Mouse (Mus musculus): ENCODE results near the gene Fam111a. TPM values are rescaled to one million over a fixed set of nuclear protein-coding genes. Genes with fewer than 3 reads are reported as not detected.

Fam111a gene
- polyA plus RNA-seq, 1 experiment from 2014 or later, result 33.4 TPM

DNA sequence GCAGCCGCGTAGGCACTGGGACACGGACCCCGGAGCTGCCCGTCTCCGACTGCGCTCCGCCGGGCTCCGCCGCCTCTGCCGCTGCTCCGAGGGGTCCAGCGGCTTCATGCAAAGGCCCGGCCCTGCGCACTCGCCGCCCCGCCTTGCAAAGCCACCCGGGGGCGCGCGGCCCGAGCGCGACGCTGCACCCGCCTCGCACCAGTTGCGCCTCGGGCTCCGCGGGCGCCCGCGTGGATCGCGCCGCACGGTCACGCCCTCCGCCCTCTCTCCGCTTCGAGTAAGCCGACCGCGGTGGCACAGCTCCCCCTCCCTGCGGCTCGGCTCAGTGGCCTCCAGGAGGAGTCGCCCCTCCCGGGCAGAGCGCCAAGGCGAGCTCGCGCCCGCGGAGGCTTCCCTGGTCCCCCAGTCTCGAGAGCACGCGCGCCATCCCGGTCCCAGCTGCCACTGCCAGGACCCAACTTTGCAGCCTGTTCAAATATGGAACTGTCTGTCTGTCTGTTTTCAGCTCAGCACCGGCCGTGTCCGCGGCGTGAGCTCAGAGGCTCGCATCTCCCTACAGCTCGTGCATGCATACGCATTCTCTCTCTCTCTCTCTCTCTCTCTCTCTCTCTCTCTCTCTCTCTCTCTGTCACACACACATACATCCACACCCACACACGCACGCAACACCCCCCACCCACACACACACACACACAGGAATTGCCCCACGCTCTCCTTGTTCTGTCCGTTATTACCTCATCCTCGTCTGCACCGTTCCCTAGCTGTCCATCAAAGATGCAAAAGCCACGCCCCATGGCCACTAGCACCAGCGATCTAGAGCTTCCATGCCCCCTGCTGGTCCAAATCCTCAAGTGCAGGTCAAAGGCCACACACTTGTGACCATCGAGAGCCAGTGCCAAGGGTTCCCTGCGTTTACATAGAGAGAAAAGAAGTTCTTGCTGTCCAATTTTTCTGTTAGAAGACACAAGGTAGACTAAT is 43.9 kb upstream of the Fam111a start, which contains the start of gene Dtx4:
Dtx4 (minus strand) TSS at position 85 of the 978 bp plus-strand sequence.
- peak; percentile 98 for DNase-seq (ENCODE audit: low spot score)
- no peaks in the 10 kb centered on the region for H3K27me3 ChIP-seq (ENCODE audit: control insufficient read depth, insufficient read depth, low read length)
- no peaks in the 10 kb centered on the region; the same call in 1 of the 2 replicates for H3K4me1 ChIP-seq (ENCODE audit: control insufficient read depth, insufficient read depth, low read length)
- H3K9me3 ChIP-seq (replicated peaks; ENCODE audit: control insufficient read depth, low read length), result no peaks in the 10 kb centered on the region
- peak within 1 kb of the TSS; percentile 64 for H3K4me3 ChIP-seq (ENCODE audit: low read depth, low read length)
- ATAC-seq (replicated peaks; ENCODE audit: insufficient number of reproducible peaks, low FRiP score, low TSS enrichment, low read depth), result peak; percentile 93
- H3K36me3 ChIP-seq (replicated peaks; ENCODE audit: control insufficient read depth, insufficient read depth, low read depth, low read length), result no peaks in the 10 kb centered on the region
- H3K9ac ChIP-seq (replicated peaks; ENCODE audit: low read length), result peak within 1 kb of the TSS; percentile 88
- WGBS, result under 1% methylated on average over 67 of the region's 80 CpGs
- peak within 1 kb of the TSS; percentile 97 for H3K4me2 ChIP-seq (ENCODE audit: low read depth, low read length)
- peak within 1 kb of the TSS; percentile 73 for H3K27ac ChIP-seq (replicated peaks; ENCODE audit: low read depth, low read length)

DNA sequence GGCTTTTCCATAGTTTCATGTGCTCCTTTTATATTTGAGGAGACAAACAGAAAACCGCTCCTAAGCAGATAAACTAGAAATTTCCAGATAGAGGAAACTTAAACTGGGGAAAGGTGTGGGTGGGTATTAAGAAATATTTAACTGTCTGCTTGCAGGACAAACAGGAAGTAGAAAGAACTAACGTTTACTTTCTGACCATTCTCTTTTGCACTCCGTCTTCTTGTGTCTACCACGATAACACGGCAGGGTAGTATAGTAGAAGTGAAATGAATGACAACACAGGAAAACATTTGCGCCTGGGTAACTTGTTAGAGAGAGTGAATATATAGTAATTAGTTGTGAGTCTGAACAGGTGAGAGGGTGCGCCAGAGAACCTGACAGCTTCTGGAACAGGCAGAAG is 42.8 kb upstream of the Fam111a start:
- no peak overlapping the region for H3K9ac ChIP-seq (replicated peaks; ENCODE audit: low read length)
- H3K36me3 ChIP-seq (replicated peaks; ENCODE audit: control insufficient read depth, insufficient read depth, low read depth, low read length), result no peaks in the 10 kb centered on the region
- H3K27me3 ChIP-seq (ENCODE audit: control insufficient read depth, insufficient read depth, low read length), result no peaks in the 10 kb centered on the region
- no peak overlapping the region for H3K4me3 ChIP-seq (ENCODE audit: low read depth, low read length)
- no peaks in the 10 kb centered on the region; the same call in 1 of the 2 replicates for H3K4me1 ChIP-seq (ENCODE audit: control insufficient read depth, insufficient read depth, low read length)
- WGBS, result 90% methylated on average over 7 of the region's 7 CpGs
- no peak overlapping the region for H3K4me2 ChIP-seq (ENCODE audit: low read depth, low read length)
- ATAC-seq (replicated peaks; ENCODE audit: insufficient number of reproducible peaks, low FRiP score, low TSS enrichment, low read depth) (no peak), DNase-seq (ENCODE audit: low spot score) (no peak)
- H3K27ac ChIP-seq (replicated peaks; ENCODE audit: low read depth, low read length), result no peak overlapping the region
- no peaks in the 10 kb centered on the region for H3K9me3 ChIP-seq (replicated peaks; ENCODE audit: control insufficient read depth, low read length)

DNA sequence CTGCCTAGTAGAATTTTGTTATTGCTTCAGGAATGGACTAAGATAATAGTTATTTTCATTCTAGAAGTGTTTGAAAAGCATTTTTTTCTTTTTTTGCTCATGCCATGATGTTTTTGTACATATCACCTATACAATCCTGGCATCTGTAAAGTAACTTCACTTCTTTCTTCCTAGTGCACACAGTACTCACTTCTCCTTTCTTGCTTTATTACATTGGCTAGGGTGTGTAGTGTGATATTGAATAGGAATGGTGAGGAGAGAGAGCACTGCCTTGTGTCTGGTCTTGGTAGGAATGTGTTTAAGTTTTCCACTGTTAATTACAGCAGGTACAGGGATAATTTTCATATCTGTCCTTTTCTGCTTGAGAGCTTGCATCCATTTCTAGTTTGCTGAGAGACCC is 30.9 kb upstream of the Fam111a start:
- ATAC-seq (replicated peaks; ENCODE audit: insufficient number of reproducible peaks, low FRiP score, low TSS enrichment, low read depth), result no peak

DNA sequence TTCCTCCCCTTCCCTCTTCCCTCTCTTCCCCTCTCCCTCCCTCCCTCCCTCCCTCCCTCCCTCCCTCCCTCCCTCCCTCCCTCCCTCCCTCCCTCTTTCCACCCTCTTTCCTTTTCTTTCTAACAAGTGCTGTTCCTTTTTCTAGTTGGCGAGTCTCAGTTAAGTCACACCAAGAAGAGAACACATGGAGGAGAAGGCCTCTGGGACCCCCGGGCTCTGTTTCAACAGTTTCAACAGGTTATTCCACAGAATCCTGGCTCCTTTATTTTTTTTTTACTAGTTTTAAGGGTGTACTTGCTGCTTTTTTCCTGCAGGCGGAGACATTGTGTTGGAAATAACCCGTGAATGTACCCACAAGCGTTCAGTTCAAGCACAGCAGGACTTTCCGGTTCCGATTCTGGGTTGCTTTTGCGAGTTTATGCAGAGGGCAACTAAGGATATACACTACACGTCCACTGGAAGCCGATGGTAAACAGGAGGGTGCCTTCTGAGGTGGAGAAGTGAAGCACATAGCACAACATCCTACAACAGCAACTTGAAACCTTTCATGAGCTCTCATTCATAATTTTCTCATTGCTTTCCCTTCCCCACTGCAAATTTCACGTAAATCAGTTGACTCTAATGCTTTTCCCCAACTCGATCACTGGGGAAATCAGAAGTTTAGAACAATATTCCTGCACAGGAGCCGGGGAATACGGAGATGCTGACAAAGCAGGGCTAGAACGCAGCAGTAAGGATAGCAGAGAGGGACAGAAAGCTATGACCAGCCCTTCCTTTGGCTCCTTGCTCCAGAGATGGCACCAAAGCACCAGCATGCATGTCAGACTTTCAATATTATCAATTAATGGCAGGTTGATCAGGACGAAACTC is 27.6 kb upstream of the Fam111a start:
- Histone ChIP-seq H3K9me3 (replicated peaks; ENCODE audit: control insufficient read depth, low read length) (no peaks in the 10 kb centered on the region), H3K27ac (replicated peaks; ENCODE audit: low read depth, low read length) (no peak overlapping the region), H3K36me3 (replicated peaks; ENCODE audit: control insufficient read depth, insufficient read depth, low read depth, low read length) (no peaks in the 10 kb centered on the region), H3K27me3 (ENCODE audit: control insufficient read depth, insufficient read depth, low read length) (no peaks in the 10 kb centered on the region), H3K4me2 (ENCODE audit: low read depth, low read length) (peak overlapping the region; percentile 52), H3K4me1 (ENCODE audit: control insufficient read depth, insufficient read depth, low read length) (no peaks in the 10 kb centered on the region), H3K4me3 (ENCODE audit: low read depth, low read length) (peak overlapping the region; percentile 41), H3K9ac (replicated peaks; ENCODE audit: low read length) (peak overlapping the region; percentile 70)
- DNase-seq (ENCODE audit: low spot score) (peak; percentile 87), ATAC-seq (replicated peaks; ENCODE audit: insufficient number of reproducible peaks, low FRiP score, low TSS enrichment, low read depth) (peak; percentile 75)
- WGBS, result under 1% methylated on average over 15 of the region's 16 CpGs

More for the DNA sequence above, 30.9 kb upstream of the Fam111a start:
- Histone ChIP-seq H3K4me3 (ENCODE audit: low read depth, low read length) (no peak overlapping the region), H3K27me3 (ENCODE audit: control insufficient read depth, insufficient read depth, low read length) (no peaks in the 10 kb centered on the region), H3K4me1 (ENCODE audit: control insufficient read depth, insufficient read depth, low read length) (no peaks in the 10 kb centered on the region), H3K4me2 (ENCODE audit: low read depth, low read length) (no peak overlapping the region), H3K36me3 (replicated peaks; ENCODE audit: control insufficient read depth, insufficient read depth, low read depth, low read length) (no peaks in the 10 kb centered on the region), H3K9ac (replicated peaks; ENCODE audit: low read length) (no peak overlapping the region), H3K9me3 (replicated peaks; ENCODE audit: control insufficient read depth, low read length) (no peaks in the 10 kb centered on the region), H3K27ac (replicated peaks; ENCODE audit: low read depth, low read length) (no peak overlapping the region)
- DNase-seq (ENCODE audit: low spot score), result no peak

DNA sequence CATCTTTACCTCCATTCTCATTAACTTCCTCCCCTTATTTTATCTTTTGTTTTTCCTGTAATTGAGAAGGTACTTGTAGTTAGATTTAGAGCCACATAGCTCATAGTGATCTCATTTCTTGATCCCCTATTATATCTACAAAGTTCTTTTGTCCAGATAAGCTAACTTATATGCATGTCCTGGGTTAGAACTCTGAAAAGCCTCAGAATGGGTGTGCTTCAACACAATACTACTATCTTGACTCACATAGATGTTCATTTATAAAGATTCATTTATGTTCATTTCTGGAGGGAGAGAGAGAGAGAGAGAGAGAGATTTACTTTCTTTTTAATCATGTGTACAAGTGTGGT is 27.0 kb upstream of the Fam111a start:
- Histone ChIP-seq H3K4me1 (ENCODE audit: control insufficient read depth, insufficient read depth, low read length) (no peaks in the 10 kb centered on the region), H3K4me3 (ENCODE audit: low read depth, low read length) (no peak overlapping the region), H3K9me3 (replicated peaks; ENCODE audit: control insufficient read depth, low read length) (no peaks in the 10 kb centered on the region), H3K4me2 (ENCODE audit: low read depth, low read length) (peak overlapping the region; percentile 52), H3K36me3 (replicated peaks; ENCODE audit: control insufficient read depth, insufficient read depth, low read depth, low read length) (no peaks in the 10 kb centered on the region), H3K27me3 (ENCODE audit: control insufficient read depth, insufficient read depth, low read length) (no peaks in the 10 kb centered on the region), H3K27ac (replicated peaks; ENCODE audit: low read depth, low read length) (no peak overlapping the region), H3K9ac (replicated peaks; ENCODE audit: low read length) (no peak overlapping the region; the same call in 1 of the 2 replicates)
- DNase-seq (ENCODE audit: low spot score) (no peak), ATAC-seq (replicated peaks; ENCODE audit: insufficient number of reproducible peaks, low FRiP score, low TSS enrichment, low read depth) (no peak)

DNA sequence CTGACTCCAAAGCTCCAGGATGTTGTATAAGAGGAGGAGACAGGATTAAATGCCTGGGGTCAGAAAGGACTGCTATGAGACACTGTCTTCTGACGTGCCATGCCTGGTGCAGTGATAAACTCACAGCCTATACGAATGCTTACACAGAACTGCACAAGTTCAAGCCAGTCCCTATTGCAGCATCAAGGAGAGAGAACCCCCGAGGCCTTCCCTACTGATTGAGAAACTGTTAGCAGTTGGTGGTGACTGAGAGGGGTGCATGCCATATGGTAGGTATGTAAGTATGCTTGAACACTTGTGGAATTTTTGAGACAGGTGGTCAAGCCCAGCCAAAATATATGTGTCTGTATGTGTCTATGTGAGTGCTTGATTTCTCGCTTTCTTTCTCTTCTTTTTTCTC is 22.2 kb upstream of the Fam111a start:
- Histone ChIP-seq H3K4me2 (ENCODE audit: low read depth, low read length) (no peak overlapping the region), H3K27ac (replicated peaks; ENCODE audit: low read depth, low read length) (no peak overlapping the region), H3K36me3 (replicated peaks; ENCODE audit: control insufficient read depth, insufficient read depth, low read depth, low read length) (no peaks in the 10 kb centered on the region), H3K4me3 (ENCODE audit: low read depth, low read length) (no peak overlapping the region), H3K4me1 (ENCODE audit: control insufficient read depth, insufficient read depth, low read length) (no peaks in the 10 kb centered on the region), H3K9me3 (replicated peaks; ENCODE audit: control insufficient read depth, low read length) (no peaks in the 10 kb centered on the region), H3K9ac (replicated peaks; ENCODE audit: low read length) (no peak overlapping the region), H3K27me3 (ENCODE audit: control insufficient read depth, insufficient read depth, low read length) (no peaks in the 10 kb centered on the region)
- peak; percentile 44; the same call in 1 of the 2 replicates for ATAC-seq (replicated peaks; ENCODE audit: insufficient number of reproducible peaks, low FRiP score, low TSS enrichment, low read depth)
- 55% methylated on average over 4 of the region's 4 CpGs for WGBS
- DNase-seq (ENCODE audit: low spot score), result no peak

DNA sequence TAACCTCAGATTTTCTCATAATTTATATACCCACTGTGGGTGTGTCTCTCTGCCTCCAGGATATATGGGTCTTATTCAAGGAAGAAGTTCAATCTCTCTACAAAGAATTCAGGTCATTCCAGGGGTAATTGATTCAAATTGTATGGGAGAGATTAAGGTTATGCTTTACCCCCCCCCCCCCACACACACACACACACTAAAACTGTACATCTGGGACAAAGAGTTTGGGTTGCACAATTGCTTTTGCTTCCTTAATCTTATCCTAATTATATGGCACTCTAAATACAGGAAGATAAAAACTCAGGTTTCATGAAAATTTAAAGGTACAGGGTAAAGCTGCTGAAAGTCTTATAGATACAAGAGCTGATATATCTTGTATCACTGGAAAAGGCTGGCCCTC is 8.4 kb upstream of the Fam111a start:
- Histone ChIP-seq H3K4me2 (ENCODE audit: low read depth, low read length) (no peak overlapping the region), H3K9me3 (replicated peaks; ENCODE audit: control insufficient read depth, low read length) (no peaks in the 10 kb centered on the region), H3K4me3 (ENCODE audit: low read depth, low read length) (no peak overlapping the region), H3K9ac (replicated peaks; ENCODE audit: low read length) (no peak overlapping the region), H3K36me3 (replicated peaks; ENCODE audit: control insufficient read depth, insufficient read depth, low read depth, low read length) (no peaks in the 10 kb centered on the region), H3K27ac (replicated peaks; ENCODE audit: low read depth, low read length) (no peak overlapping the region), H3K4me1 (ENCODE audit: control insufficient read depth, insufficient read depth, low read length) (no peaks in the 10 kb centered on the region), H3K27me3 (ENCODE audit: control insufficient read depth, insufficient read depth, low read length) (no peaks in the 10 kb centered on the region)
- ATAC-seq (replicated peaks; ENCODE audit: insufficient number of reproducible peaks, low FRiP score, low TSS enrichment, low read depth), result no peak
- no peak for DNase-seq (ENCODE audit: low spot score)

Data from embryonic facial prominence, embryonic 11.5 days (tissue).